Mouse (Mus musculus) olfactory bulb, adult 2 months (tissue): ENCODE data around the gene Mink1.

Source experiments
- CTCF ChIP-seq: fragments of 200-500 bp; IDR thresholded peaks from 2 replicates; pipeline ENCODE4 v1.5.1; 2012; ENCODE audit warnings: low read depth, mild to moderate bottlenecking, low read length, moderate library complexity; ENCODE audit not compliant: insufficient read depth
- POLR2A ChIP-seq: fragments of 200-500 bp; IDR thresholded peaks from 2 replicates; pipeline ENCODE4 v1.6.1; 2012; ENCODE audit warnings: mild to moderate bottlenecking, low read depth, low read length, moderate library complexity; ENCODE audit not compliant: insufficient read depth

- TF ChIP-seq POLR2A (no peak), CTCF (no peak)
These were observed 95.3 kb downstream of the Mink1 start for GRCm38 (mm10) chr11:70657991-70658390.
